Mouse (Mus musculus) forebrain, embryonic 14.5 days (tissue): ENCODE results near the gene Inpp5a. TPM values are rescaled to one million over a fixed set of nuclear protein-coding genes. Genes with fewer than 3 reads are reported as not detected.
A peak's percentile ranks its signal among the peaks of the same experiment; 100 is the strongest.

ENCODE experiments used
- ATAC-seq: fragments of 200-750 bp; cut with Nextera tagmentation; 2 replicates; pipeline ENCODE4 v1.8.0; 2017; ENCODE audit warnings: mild to moderate bottlenecking, moderate library complexity
- DNase-seq: peaks from one replicate; pipeline ENCODE4 v3.0.0-alpha.2; 2015; ENCODE audit warnings: low spot score
- H3K27ac ChIP-seq: fragments of 300-500 bp; sonication (generic); 2 replicates; pipeline ENCODE4 v1.5.1; 2014; ENCODE audit warnings: low read depth, mild to moderate bottlenecking, control low read depth, low read length, moderate library complexity
- H3K27me3 ChIP-seq: fragments of 300-500 bp; sonication (generic); replicated peaks from 2 replicates; pipeline ENCODE4 v1.6.1; 2014; ENCODE audit warnings: low read length, control low read depth, mixed read lengths; ENCODE audit not compliant: control insufficient read depth, insufficient read depth
- H3K36me3 ChIP-seq: fragments of 300-500 bp; sonication (generic); 2 replicates; pipeline ENCODE4 v1.6.1; 2014; ENCODE audit warnings: low read length, control low read depth; ENCODE audit not compliant: control insufficient read depth, insufficient read depth
- H3K4me1 ChIP-seq: fragments of 300-500 bp; sonication (generic); 2 replicates; pipeline ENCODE4 v1.6.1; 2014; ENCODE audit warnings: antibody characterized with exemption, low read length, control low read depth; ENCODE audit not compliant: control insufficient read depth, insufficient read depth
- H3K4me2 ChIP-seq: fragments of 300-500 bp; sonication (generic); 2 replicates; pipeline ENCODE4 v1.6.1; 2014; ENCODE audit warnings: mild to moderate bottlenecking, control low read depth, low read length
- H3K4me3 ChIP-seq: fragments of 300-500 bp; sonication (generic); 2 replicates; pipeline ENCODE4 v1.5.1; 2014; ENCODE audit warnings: low read depth, low read length, control low read depth
- H3K9ac ChIP-seq: fragments of 300-500 bp; sonication (generic); 2 replicates; pipeline ENCODE4 v1.6.1; 2014; ENCODE audit warnings: mild to moderate bottlenecking, low read length, control low read depth, moderate library complexity
- H3K9me3 ChIP-seq: fragments of 300-500 bp; sonication (generic); replicated peaks from 2 replicates; pipeline ENCODE4 v1.6.1; 2016; ENCODE audit warnings: low read length, control low read depth, mixed read lengths; ENCODE audit not compliant: control insufficient read depth
- WGBS: fragments of 180-500 bp; shearing (Covaris S2); extraction: QIAGEN DNeasy Blood & Tissue Kit; methylation state at CpG from one replicate; pipeline ENCODE4 v1.1.7; 2014; 5-methylcytosine and 5-hydroxymethylcytosine counted together
- polyA plus RNA-seq: library from polyadenylated mRNA; unstranded; fragments of >200 nt; fragmentation: Nextera tagmentation; extraction: Ambion mirVana; gene quantifications from 2 replicates; pipeline ENCODE4 v1.2.1, GENCODE M21; 2014

Gene Inpp5a
- polyA plus RNA-seq, 1 experiment from 2014 or later, result 13.0 TPM

DNA sequence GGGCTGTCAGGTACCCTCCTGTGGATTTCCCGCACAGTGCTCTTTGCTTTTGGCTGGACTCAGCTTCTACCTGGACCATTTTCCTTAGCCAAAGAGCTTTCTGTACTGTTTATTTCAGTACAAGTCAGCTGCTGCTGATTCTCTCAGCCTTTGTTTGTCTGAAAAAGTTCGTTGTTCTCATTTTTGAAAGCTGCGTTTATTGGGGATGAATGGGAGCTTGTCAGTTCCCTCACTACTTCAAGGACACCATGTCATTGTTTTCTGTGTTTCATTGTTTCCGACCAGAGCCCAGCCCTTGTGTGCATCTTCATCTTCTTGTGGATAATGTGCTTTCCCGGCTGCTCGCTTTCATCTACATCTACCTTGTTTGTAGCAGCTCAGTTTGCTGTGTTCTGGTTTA, 90.7 kb downstream of the Inpp5a start:
- no peak overlapping the region for H3K4me3 ChIP-seq
- H3K4me1 ChIP-seq, result no peaks in the 10 kb centered on the region
- H3K9ac ChIP-seq, result no peak overlapping the region
- no peaks in the 10 kb centered on the region for H3K36me3 ChIP-seq
- 81% methylated on average over 6 of the region's 6 CpGs for WGBS
- H3K4me2 ChIP-seq, result no peak overlapping the region
- DNase-seq (no peak), ATAC-seq (no peak)
- H3K27ac ChIP-seq, result no peak overlapping the region
- no peaks in the 10 kb centered on the region for H3K9me3 ChIP-seq
- no peaks in the 10 kb centered on the region for H3K27me3 ChIP-seq

- Histone ChIP-seq H3K4me2 (no peak overlapping the region), H3K9me3 (no peaks in the 10 kb centered on the region), H3K9ac (no peak overlapping the region), H3K27ac (no peak overlapping the region), H3K36me3 (no peaks in the 10 kb centered on the region), H3K4me1 (no peaks in the 10 kb centered on the region), H3K4me3 (no peak overlapping the region), H3K27me3 (no peaks in the 10 kb centered on the region)
- 54% methylated on average over 9 of the region's 9 CpGs for WGBS
- DNase-seq (peak; percentile 82), ATAC-seq (peak; percentile 76)
Measured at GRCm38 (mm10) chr7:139484206-139484955, 95.5 kb downstream of the Inpp5a start.

DNA sequence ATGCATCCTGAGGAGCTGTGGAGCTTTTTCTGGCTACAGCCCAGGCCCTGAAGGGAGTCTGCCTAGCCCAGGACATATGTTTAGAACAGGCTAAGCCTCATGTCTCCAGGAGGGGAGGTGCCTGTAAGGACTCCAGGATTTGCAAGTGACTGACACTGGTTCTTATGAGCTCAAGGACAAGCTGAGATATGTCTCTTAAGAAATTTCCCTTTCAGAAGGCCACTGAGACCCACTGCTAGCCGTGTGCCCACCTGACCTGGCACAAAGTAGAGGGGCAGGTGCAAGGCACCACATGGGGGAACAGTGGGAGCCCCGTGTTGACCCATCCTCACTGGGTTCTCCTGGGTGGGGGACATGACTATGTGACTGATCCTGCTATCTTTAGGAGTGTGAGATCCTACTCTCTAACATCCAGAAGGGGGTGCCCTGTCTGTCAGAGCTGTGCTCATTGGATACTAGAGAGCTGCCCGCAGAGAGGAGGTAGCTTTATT, 100.9 kb downstream of the Inpp5a start:
- Histone ChIP-seq H3K27ac (no peak overlapping the region), H3K4me3 (no peak overlapping the region), H3K9me3 (no peaks in the 10 kb centered on the region), H3K4me1 (no peaks in the 10 kb centered on the region), H3K27me3 (no peaks in the 10 kb centered on the region), H3K9ac (no peak overlapping the region), H3K4me2 (no peak overlapping the region), H3K36me3 (no peaks in the 10 kb centered on the region)
- 67% methylated on average over 3 of the region's 3 CpGs for WGBS
- DNase-seq (no peak), ATAC-seq (no peak)

GRCm38 (mm10) chr7:139492351-139492750, 103.4 kb downstream of the Inpp5a start:
- H3K4me1 ChIP-seq, result no peaks in the 10 kb centered on the region
- H3K9ac ChIP-seq, result no peak overlapping the region
- no peaks in the 10 kb centered on the region for H3K36me3 ChIP-seq
- no peaks in the 10 kb centered on the region for H3K9me3 ChIP-seq
- 0 out of 2 replicates have a peak, but pooled peaks cover 4% of the 10 kb centered on the region for H3K27me3 ChIP-seq
- H3K27ac ChIP-seq, result no peak overlapping the region
- WGBS, result 90% methylated on average over 4 of the region's 4 CpGs
- H3K4me2 ChIP-seq, result no peak overlapping the region
- DNase-seq (no peak), ATAC-seq (no peak)
- no peak overlapping the region for H3K4me3 ChIP-seq

- H3K4me3 ChIP-seq, result no peak overlapping the region
- no peaks in the 10 kb centered on the region for H3K4me1 ChIP-seq
- no peak overlapping the region for H3K4me2 ChIP-seq
- WGBS, result 33% methylated on average over 2 of the region's 2 CpGs
- no peak overlapping the region for H3K9ac ChIP-seq
- H3K27me3 ChIP-seq, result 0 out of 2 replicates have a peak, but pooled peaks cover 4% of the 10 kb centered on the region
- peak; percentile 42 for DNase-seq
- no peaks in the 10 kb centered on the region for H3K9me3 ChIP-seq
- H3K36me3 ChIP-seq, result no peaks in the 10 kb centered on the region
- ATAC-seq, result no peak
- H3K27ac ChIP-seq, result no peak overlapping the region
Measured at GRCm38 (mm10) chr7:139492946-139493345, 104.0 kb downstream of the Inpp5a start.

DNA sequence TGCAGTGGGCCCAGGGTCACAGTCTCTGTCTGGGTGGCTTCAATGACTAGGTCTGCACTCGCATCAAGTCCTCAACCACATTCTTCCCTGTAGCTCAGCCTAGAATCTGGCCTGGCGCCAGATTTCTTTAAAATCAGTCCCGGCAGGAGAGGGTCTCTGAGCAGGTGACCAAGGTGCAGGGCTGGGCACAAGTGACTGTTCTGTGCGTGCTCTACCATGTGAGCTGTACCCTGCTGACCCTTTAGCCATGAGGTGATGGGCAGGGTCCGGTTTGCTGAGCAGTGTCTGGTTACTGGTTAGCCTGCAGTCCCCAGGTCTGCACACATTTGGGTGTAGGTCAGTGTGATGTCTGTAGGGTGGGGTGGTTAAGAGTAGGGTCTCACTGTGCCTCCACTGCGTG, 106.9 kb downstream of the Inpp5a start:
- DNase-seq (no peak), ATAC-seq (no peak)
- Histone ChIP-seq H3K4me3 (no peak overlapping the region), H3K27me3 (0 out of 2 replicates have a peak, but pooled peaks cover 4% of the 10 kb centered on the region), H3K4me1 (no peaks in the 10 kb centered on the region), H3K9me3 (no peaks in the 10 kb centered on the region), H3K27ac (no peak overlapping the region), H3K9ac (no peak overlapping the region), H3K4me2 (no peak overlapping the region), H3K36me3 (no peaks in the 10 kb centered on the region)
- 75% methylated on average over 6 of the region's 6 CpGs for WGBS

GRCm38 (mm10) chr7:139498038-139498625, 109.2 kb downstream of the Inpp5a start:
- no peak overlapping the region for H3K4me3 ChIP-seq
- H3K4me1 ChIP-seq, result no peaks in the 10 kb centered on the region
- H3K36me3 ChIP-seq, result no peaks in the 10 kb centered on the region
- no peak overlapping the region for H3K9ac ChIP-seq
- 23% methylated on average over 19 of the region's 19 CpGs for WGBS
- ATAC-seq, result no peak
- H3K4me2 ChIP-seq, result no peak overlapping the region
- H3K9me3 ChIP-seq, result no peaks in the 10 kb centered on the region
- peak; percentile 29 for DNase-seq
- 0 out of 2 replicates have a peak, but pooled peaks cover 7% of the 10 kb centered on the region for H3K27me3 ChIP-seq
- H3K27ac ChIP-seq, result no peak overlapping the region

DNA sequence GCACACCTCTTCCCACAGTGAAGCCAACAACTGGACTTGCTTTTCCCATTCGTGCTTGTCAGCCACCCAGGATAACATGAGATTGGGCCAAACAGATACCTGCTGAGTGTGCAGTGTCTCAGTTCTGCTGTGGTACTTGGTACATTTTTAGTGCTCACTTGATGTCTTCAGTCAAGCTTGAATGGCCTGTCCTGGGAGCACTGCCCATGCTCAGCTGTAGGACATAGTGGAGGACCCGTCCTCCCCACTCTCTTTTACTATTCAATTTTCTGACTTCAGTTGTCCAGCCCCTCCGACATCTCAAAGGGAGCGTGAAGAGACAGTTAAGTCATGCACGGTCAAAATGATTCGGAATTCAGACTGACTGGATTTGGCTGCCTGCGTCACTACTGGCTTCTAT, 115.2 kb downstream of the Inpp5a start:
- Histone ChIP-seq H3K27me3 (0 out of 2 replicates have a peak, but pooled peaks cover 4% of the 10 kb centered on the region), H3K9ac (no peak overlapping the region), H3K36me3 (no peaks in the 10 kb centered on the region), H3K4me2 (no peak overlapping the region), H3K9me3 (no peaks in the 10 kb centered on the region), H3K4me3 (no peak overlapping the region), H3K27ac (no peak overlapping the region), H3K4me1 (no peaks in the 10 kb centered on the region)
- ATAC-seq (no peak), DNase-seq (no peak)
- WGBS, result 80% methylated on average over 7 of the region's 7 CpGs
